9 mouse cellular contexts compared by ENCODE assay signal in the genomic region with DNA sequence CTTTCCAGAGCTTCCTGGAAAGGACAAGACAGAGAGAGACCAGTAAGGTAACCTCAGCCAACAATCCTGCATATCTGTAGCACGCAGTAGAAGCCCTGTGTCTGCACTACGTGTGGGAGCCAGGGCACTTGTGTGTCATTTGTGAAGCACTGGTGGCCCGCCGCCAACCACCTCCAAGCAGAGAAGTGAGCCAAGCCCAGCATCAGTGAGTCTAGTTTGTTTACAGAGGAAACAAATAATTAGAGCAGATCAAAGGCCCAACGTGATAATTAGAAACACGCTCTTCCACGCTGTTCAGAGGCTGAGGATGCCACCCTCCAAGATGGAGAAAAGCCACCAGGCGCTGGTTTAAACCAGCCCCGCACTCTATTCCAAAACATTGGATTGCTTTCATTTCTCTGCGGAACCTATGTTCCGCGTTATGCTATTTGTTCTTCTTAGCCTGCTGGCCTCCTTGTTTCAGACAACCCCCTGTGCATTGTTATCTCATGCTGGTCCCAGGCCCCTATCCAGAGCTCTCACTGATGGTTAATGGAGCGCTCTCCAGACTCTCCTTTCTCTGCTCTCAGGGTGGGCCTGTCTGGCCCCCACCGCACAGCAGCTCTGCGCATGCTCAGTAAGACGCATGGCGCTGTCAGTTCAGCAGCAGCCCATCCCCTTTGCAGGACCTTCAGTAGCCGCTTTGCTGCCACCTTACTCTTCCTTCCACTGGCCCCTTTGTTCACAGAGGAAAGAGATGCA.
DNase-seq lines count a peak whose midpoint lies in the region; ATAC-seq and TF ChIP-seq lines count a peak whose summit lies in the region.
"Had no signal": no experiment of that assay in that cellular context is flagged by ENCODE, and none has a peak within 500 bp of the region (broad histone marks: within the 10 kb centered on the region; RNA-seq: fewer than 3 reads in every experiment).

No protein-coding gene starts in this region.

- peak overlapping the region; percentile 64 for H3K4me3 ChIP-seq in gastrocnemius, adult 2 months
- H3K4me3 ChIP-seq in embryonic facial prominence, embryonic 14.5 days (ENCODE audit: low read depth, low read length): peak overlapping the region; percentile 1; the same call in 1 of the 2 replicates
- peak overlapping the region; percentile 20 for H3K4me3 ChIP-seq in limb, embryonic 10.5 days
- H3K4me3 ChIP-seq: erythroblast, embryonic 14.5 days had no signal

- H3K27ac ChIP-seq in gastrocnemius, adult 2 months: no peak overlapping the region
- no peak overlapping the region for H3K27ac ChIP-seq in embryonic facial prominence, embryonic 14.5 days (replicated peaks; ENCODE audit: low read depth, low read length)
- H3K27ac ChIP-seq in limb, embryonic 10.5 days: peak overlapping the region; percentile 68

- TF ChIP-seq CTCF in gastrocnemius, adult 2 months (IDR thresholded peaks at IDR 0.05): no peak

- DNase-seq in gastrocnemius, adult 2 months: peak; percentile 59
- DNase-seq in gastrocnemius, postnatal 25 days: no peak
- DNase-seq in adrenal gland, postnatal 36 days: peak; percentile 29 to 52
- DNase-seq in embryonic facial prominence, embryonic 14.5 days (ENCODE audit: low spot score): peak; percentile 34
- peak; percentile 62 for DNase-seq in heart, postnatal 4 days
- peak; percentile 60 for DNase-seq in limb, embryonic 10.5 days (ENCODE audit: low spot score)
- DNase-seq in ovary, adult 18-20 months (ENCODE audit: low spot score): peak; percentile 36
- DNase-seq in thymus, adult 18-20 months: no peak

- no peaks in the 10 kb centered on the region for H3K9me3 ChIP-seq in embryonic facial prominence, embryonic 14.5 days (ENCODE audit: control insufficient read depth, low read length)
- H3K9me3 ChIP-seq in limb, embryonic 10.5 days (replicated peaks): no peaks in the 10 kb centered on the region

- no peaks in the 10 kb centered on the region for H3K4me1 ChIP-seq in embryonic facial prominence, embryonic 14.5 days (ENCODE audit: control insufficient read depth, insufficient read depth, low read length)
- H3K4me1 ChIP-seq in limb, embryonic 10.5 days: peaks cover 11% of the 10 kb centered on the region

- ATAC-seq in embryonic facial prominence, embryonic 14.5 days (ENCODE audit: low read depth): peak; percentile 67; the same call in 1 of the 2 replicates

- no peak overlapping the region for H3K9ac ChIP-seq in embryonic facial prominence, embryonic 14.5 days (ENCODE audit: low read depth, low read length)

- intact Hi-C loops in gastrocnemius, adult 2 months (cut with DNase I): no loop called here

- H3K4me2 ChIP-seq in embryonic facial prominence, embryonic 14.5 days (ENCODE audit: low read depth, low read length): peak overlapping the region; percentile 20

- no peaks in the 10 kb centered on the region for H3K36me3 ChIP-seq in embryonic facial prominence, embryonic 14.5 days (ENCODE audit: control insufficient read depth, insufficient read depth, low read length)
- no peaks in the 10 kb centered on the region for H3K36me3 ChIP-seq in limb, embryonic 10.5 days

- WGBS in embryonic facial prominence, embryonic 14.5 days: 43% methylated on average over 18 of the region's 18 CpGs
- 44% methylated on average over 18 of the region's 18 CpGs for WGBS in limb, embryonic 10.5 days

- H3K27me3 ChIP-seq in embryonic facial prominence, embryonic 14.5 days (replicated peaks; ENCODE audit: control insufficient read depth, insufficient read depth, low read length): no peaks in the 10 kb centered on the region
- H3K27me3 ChIP-seq in limb, embryonic 10.5 days (ENCODE audit: low read depth, poor library complexity, severe bottlenecking): no peaks in the 10 kb centered on the region

Comparison
In these comparisons a context has a peak if more than half of its experiments do, and no peak if none do; other contexts are left out.
1. DNase-seq: peak in gastrocnemius, adult 2 months (single experiment), adrenal gland, postnatal 36 days (2 of 2), embryonic facial prominence, embryonic 14.5 days (single experiment), heart, postnatal 4 days (single experiment), limb, embryonic 10.5 days (single experiment) and ovary, adult 18-20 months (single experiment); none in gastrocnemius, postnatal 25 days (single experiment) and thymus, adult 18-20 months (0 of 2).
2. H3K4me3 ChIP-seq: peak in every context shown above with its lines; median percentile 64 in gastrocnemius, adult 2 months; 20 in limb, embryonic 10.5 days; 1 in embryonic facial prominence, embryonic 14.5 days.